Mouse (Mus musculus): ENCODE measurements around the gene Ints3. TPM values are rescaled to one million over a fixed set of nuclear protein-coding genes. Genes with fewer than 3 reads are reported as not detected.

The Ints3 gene
- total and polyA plus RNA-seq, 2 experiments, result 8.9 to 12.4 TPM

DNA sequence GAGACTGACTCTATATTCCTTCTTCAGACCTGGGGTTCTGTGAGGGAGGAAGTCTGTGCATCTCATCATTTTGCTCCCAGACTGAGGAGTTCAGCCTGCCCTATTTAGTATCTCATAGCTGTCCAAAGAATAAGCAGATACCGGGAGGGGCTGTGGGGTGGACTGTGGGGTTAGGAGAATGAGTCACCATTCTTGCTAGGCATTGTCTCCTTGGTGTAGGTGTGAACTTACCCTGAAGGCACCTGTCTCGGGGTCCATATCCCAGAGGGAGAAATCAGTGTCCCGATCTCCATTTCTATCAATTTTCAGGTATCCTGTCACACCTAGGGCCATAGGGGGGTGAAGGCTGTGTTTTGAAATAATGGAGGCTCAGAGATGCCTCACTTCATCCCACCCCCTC is 28.5 kb upstream of the Ints3 start:
- no peak overlapping the region for H3K27ac ChIP-seq (replicated peaks; ENCODE audit: insufficient read depth, low read depth, low read length)
- H3K9ac ChIP-seq (ENCODE audit: low read depth, low read length), result no peak overlapping the region
- no peaks in the 10 kb centered on the region; the same call in 1 of the 2 replicates for H3K79me2 ChIP-seq (ENCODE audit: control insufficient read depth, insufficient read depth, low read length)
- H3K4me3 ChIP-seq (ENCODE audit: insufficient read depth, low read depth, low read length), result no peak overlapping the region
- H3K4me1 ChIP-seq (ENCODE audit: control insufficient read depth, insufficient read depth, low read length), result no peaks in the 10 kb centered on the region
- 73% methylated on average over 3 of the region's 3 CpGs for WGBS
- H3K36me3 ChIP-seq (ENCODE audit: control insufficient read depth, insufficient read depth, low read length), result no peaks in the 10 kb centered on the region
- H3K27me3 ChIP-seq (ENCODE audit: control insufficient read depth, insufficient read depth, low read length), result peaks cover 13% of the 10 kb centered on the region
- no peak for DNase-seq (ENCODE audit: extremely low read depth, low read depth, low spot score)
- TF ChIP-seq CTCF (IDR thresholded peaks at IDR 0.05; ENCODE audit: low read depth, low read length), result no peak

DNA sequence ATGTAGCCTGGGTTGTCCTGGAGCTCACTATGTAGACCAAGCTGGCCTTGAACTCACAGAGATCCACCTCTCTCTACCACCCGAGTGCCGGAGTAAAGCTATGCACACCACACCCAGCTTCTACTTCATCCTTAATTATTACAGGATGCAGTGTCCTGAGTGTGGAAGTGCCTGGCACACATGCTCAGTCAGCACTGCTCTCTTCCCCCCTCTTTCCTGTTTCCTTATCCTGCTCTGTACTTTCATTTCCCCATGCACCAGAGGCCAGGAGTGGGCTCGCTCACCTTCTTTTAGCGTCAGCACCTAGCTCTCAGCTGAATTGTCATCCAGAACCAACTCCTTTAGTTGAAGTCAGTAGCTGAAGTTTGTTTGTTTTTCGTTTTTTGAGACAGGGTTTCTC is 26.9 kb upstream of the Ints3 start:
- Histone ChIP-seq H3K4me1 (ENCODE audit: control insufficient read depth, insufficient read depth, low read length) (no peaks in the 10 kb centered on the region), H3K4me3 (ENCODE audit: insufficient read depth, low read depth, low read length) (no peak overlapping the region), H3K36me3 (ENCODE audit: control insufficient read depth, insufficient read depth, low read length) (no peaks in the 10 kb centered on the region), H3K27me3 (ENCODE audit: control insufficient read depth, insufficient read depth, low read length) (peaks cover 8% of the 10 kb centered on the region), H3K79me2 (ENCODE audit: control insufficient read depth, insufficient read depth, low read length) (no peaks in the 10 kb centered on the region; the same call in 1 of the 2 replicates), H3K9ac (ENCODE audit: low read depth, low read length) (no peak overlapping the region), H3K27ac (replicated peaks; ENCODE audit: insufficient read depth, low read depth, low read length) (no peak overlapping the region)
- no peak for TF ChIP-seq CTCF (IDR thresholded peaks at IDR 0.05; ENCODE audit: low read depth, low read length)
- TF ChIP-seq POLR2A (IDR thresholded peaks at IDR 0.05; ENCODE audit: extremely low read depth, insufficient read depth, low read length), result no peak
- WGBS, result 66% methylated on average over 5 of the region's 5 CpGs
- no peak for DNase-seq (ENCODE audit: extremely low read depth, low read depth, low spot score)

DNA sequence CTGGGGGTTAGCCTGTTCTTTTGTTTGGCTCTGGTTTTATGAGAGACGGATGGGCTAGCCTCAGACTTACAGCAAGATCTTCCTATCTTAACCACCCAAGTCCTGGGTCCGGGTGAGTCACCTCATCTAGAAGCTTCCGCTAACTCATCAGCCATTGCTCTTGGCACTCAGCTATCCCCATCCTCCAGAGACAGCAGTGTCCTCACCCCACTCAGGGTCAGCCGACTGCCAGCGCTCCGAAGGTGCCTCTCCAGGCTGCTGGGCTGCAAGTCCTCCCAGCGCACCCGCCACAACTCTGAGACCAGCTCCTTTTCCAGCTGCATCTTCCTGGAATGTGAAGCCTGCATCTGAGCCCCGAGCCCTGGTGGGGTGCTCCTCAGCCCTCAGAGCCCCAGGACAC is 26.3 kb upstream of the Ints3 start:
- no peak overlapping the region for H3K27ac ChIP-seq (replicated peaks; ENCODE audit: insufficient read depth, low read depth, low read length)
- DNase-seq (ENCODE audit: extremely low read depth, low read depth, low spot score), result no peak
- H3K79me2 ChIP-seq (ENCODE audit: control insufficient read depth, insufficient read depth, low read length), result no peaks in the 10 kb centered on the region; the same call in 1 of the 2 replicates
- H3K4me1 ChIP-seq (ENCODE audit: control insufficient read depth, insufficient read depth, low read length), result no peaks in the 10 kb centered on the region
- H3K27me3 ChIP-seq (ENCODE audit: control insufficient read depth, insufficient read depth, low read length), result peaks cover 2% of the 10 kb centered on the region
- TF ChIP-seq POLR2A (IDR thresholded peaks at IDR 0.05; ENCODE audit: extremely low read depth, insufficient read depth, low read length), result no peak
- no peak for TF ChIP-seq CTCF (IDR thresholded peaks at IDR 0.05; ENCODE audit: low read depth, low read length)
- no peaks in the 10 kb centered on the region for H3K36me3 ChIP-seq (ENCODE audit: control insufficient read depth, insufficient read depth, low read length)
- H3K9ac ChIP-seq (ENCODE audit: low read depth, low read length), result no peak overlapping the region
- no peak overlapping the region for H3K4me3 ChIP-seq (ENCODE audit: insufficient read depth, low read depth, low read length)
- 79% methylated on average over 9 of the region's 9 CpGs for WGBS

DNA sequence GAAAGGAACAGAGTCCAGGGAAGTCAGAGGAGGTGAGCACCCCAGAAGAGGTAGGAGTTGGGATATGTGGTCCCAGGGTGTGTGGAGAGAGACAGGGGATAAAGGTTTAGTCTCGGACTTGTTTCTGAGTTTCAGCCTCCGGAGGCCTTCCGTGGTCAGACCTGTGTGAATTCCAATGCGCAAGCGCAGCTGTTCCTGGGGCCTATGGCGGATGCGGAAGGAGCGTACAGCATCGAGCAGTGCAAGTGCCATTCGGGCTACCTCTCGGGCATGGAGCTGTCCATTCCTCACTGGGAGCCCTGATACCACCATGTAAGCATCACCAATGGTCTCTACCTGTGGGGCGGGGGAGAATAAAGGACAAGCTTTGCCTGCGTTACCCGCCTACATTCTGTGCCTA is 21.5 kb upstream of the Ints3 start:
- WGBS, result 93% methylated on average over 14 of the region's 14 CpGs
- no peaks in the 10 kb centered on the region for H3K79me2 ChIP-seq (ENCODE audit: control insufficient read depth, insufficient read depth, low read length)
- no peaks in the 10 kb centered on the region; the same call in 1 of the 2 replicates for H3K4me1 ChIP-seq (ENCODE audit: control insufficient read depth, insufficient read depth, low read length)
- no peak overlapping the region for H3K4me3 ChIP-seq (ENCODE audit: insufficient read depth, low read depth, low read length)
- no peaks in the 10 kb centered on the region for H3K27me3 ChIP-seq (ENCODE audit: control insufficient read depth, insufficient read depth, low read length)
- TF ChIP-seq POLR2A (IDR thresholded peaks at IDR 0.05; ENCODE audit: extremely low read depth, insufficient read depth, low read length) (no peak), CTCF (IDR thresholded peaks at IDR 0.05; ENCODE audit: low read depth, low read length) (no peak)
- H3K9ac ChIP-seq (ENCODE audit: low read depth, low read length), result no peak overlapping the region
- no peak for DNase-seq (ENCODE audit: extremely low read depth, low read depth, low spot score)
- no peaks in the 10 kb centered on the region for H3K36me3 ChIP-seq (ENCODE audit: control insufficient read depth, insufficient read depth, low read length)
- no peak overlapping the region for H3K27ac ChIP-seq (replicated peaks; ENCODE audit: insufficient read depth, low read depth, low read length)

DNA sequence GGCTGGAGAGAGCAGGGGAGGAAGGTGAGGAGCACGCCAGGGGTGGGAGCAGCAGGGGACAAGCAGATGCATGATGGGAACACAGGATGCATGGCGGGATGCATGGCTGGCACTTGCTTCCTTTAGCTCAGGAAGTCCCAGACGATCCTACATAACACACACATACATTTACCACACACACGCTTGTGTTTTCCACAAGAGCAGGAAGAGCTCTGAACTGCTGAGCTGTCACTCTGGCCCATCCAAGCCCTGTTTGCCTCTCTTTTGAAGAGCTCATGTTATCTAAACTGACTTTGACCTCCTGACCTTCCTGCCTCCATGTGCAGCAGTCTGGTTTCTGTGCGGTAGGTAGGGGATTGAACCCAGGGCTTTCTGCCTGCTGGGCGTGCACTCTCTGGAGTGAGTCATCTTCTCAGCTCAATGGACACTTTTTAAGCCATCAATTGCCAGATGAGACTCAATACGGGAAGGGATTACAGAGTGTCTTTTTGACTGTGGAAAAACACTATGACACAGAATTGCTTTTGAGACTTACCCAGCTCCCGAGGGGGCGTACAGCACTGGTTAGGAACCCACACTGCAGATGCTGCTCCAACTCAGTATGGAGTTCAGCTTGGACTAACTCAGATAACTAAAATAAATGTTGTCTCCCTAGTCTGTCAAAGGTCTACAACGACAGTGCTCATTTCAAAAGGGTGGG is 18.1 kb upstream of the Ints3 start:
- Histone ChIP-seq H3K27me3 (ENCODE audit: control insufficient read depth, insufficient read depth, low read length) (no peaks in the 10 kb centered on the region), H3K79me2 (ENCODE audit: control insufficient read depth, insufficient read depth, low read length) (no peaks in the 10 kb centered on the region), H3K36me3 (ENCODE audit: control insufficient read depth, insufficient read depth, low read length) (no peaks in the 10 kb centered on the region), H3K4me3 (ENCODE audit: insufficient read depth, low read depth, low read length) (peak overlapping the region; percentile 12; the same call in 1 of the 2 replicates), H3K4me1 (ENCODE audit: control insufficient read depth, insufficient read depth, low read length) (no peaks in the 10 kb centered on the region; the same call in 1 of the 2 replicates), H3K9ac (ENCODE audit: low read depth, low read length) (no peak overlapping the region), H3K27ac (replicated peaks; ENCODE audit: insufficient read depth, low read depth, low read length) (0 out of 2 replicates have a peak overlapping the region, but pooled peaks have one; percentile 10)
- 56% methylated on average over 10 of the region's 10 CpGs for WGBS
- no peak for DNase-seq (ENCODE audit: extremely low read depth, low read depth, low spot score)
- TF ChIP-seq CTCF (IDR thresholded peaks at IDR 0.05; ENCODE audit: low read depth, low read length) (no peak), POLR2A (IDR thresholded peaks at IDR 0.05; ENCODE audit: extremely low read depth, insufficient read depth, low read length) (no peak)

DNA sequence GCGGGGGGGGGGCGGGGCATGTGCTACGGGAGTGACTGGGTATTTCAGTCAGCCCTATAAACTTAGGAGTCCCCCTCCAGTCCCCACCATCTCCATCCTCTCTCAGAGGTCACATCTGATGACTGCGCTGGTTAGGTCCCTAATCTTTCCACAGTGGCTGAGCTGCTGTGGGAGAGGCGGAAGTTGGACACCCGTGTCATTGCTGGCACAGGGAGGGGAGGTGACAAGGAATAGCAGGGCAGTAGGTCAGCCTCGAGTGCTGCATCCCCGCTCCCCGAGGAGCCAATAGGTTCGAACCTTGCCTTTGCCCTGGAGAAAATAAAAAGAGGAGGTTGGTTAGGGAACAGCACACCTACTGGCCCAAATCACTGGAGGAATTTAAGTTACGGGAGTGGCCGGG is 17.5 kb upstream of the Ints3 start:
- no peak for DNase-seq (ENCODE audit: extremely low read depth, low read depth, low spot score)
- Histone ChIP-seq H3K27ac (replicated peaks; ENCODE audit: insufficient read depth, low read depth, low read length) (0 out of 2 replicates have a peak overlapping the region, but pooled peaks have one; percentile 10), H3K27me3 (ENCODE audit: control insufficient read depth, insufficient read depth, low read length) (no peaks in the 10 kb centered on the region), H3K79me2 (ENCODE audit: control insufficient read depth, insufficient read depth, low read length) (no peaks in the 10 kb centered on the region), H3K36me3 (ENCODE audit: control insufficient read depth, insufficient read depth, low read length) (no peaks in the 10 kb centered on the region), H3K4me3 (ENCODE audit: insufficient read depth, low read depth, low read length) (no peak overlapping the region), H3K9ac (ENCODE audit: low read depth, low read length) (no peak overlapping the region), H3K4me1 (ENCODE audit: control insufficient read depth, insufficient read depth, low read length) (no peaks in the 10 kb centered on the region; the same call in 1 of the 2 replicates)
- 38% methylated on average over 12 of the region's 12 CpGs for WGBS
- TF ChIP-seq CTCF (IDR thresholded peaks at IDR 0.05; ENCODE audit: low read depth, low read length) (no peak), POLR2A (IDR thresholded peaks at IDR 0.05; ENCODE audit: extremely low read depth, insufficient read depth, low read length) (no peak)

Measured in liver, adult 2 months (tissue).